Mouse (Mus musculus): ENCODE results near the gene Gm10799. TPM values are rescaled to one million over a fixed set of nuclear protein-coding genes. Genes with fewer than 3 reads are reported as not detected.
"Not testable (repeated sequence)": the region's sequence is repeated elsewhere in the genome, so short reads cannot be mapped to it uniquely, and the experiment has no call there.

Gene Gm10799
- polyA plus RNA-seq, 1 experiment from 2014 or later, result not detected

- WGBS, result 55% methylated on average over 1 of the region's 1 CpGs
- H3K4me3 ChIP-seq (ENCODE audit: low read depth, low read length), result no peak overlapping the region
- DNase-seq (ENCODE audit: low spot score), result no peak
- H3K36me3 ChIP-seq (ENCODE audit: control insufficient read depth, insufficient read depth, low read length), result no peaks in the 10 kb centered on the region
- H3K27ac ChIP-seq (ENCODE audit: low read depth, low read length), result no peak overlapping the region
- H3K4me1 ChIP-seq (replicated peaks; ENCODE audit: control insufficient read depth, insufficient read depth, low read length), result peaks cover 5% of the 10 kb centered on the region; the same call in 1 of the 2 replicates
- H3K9me3 ChIP-seq (ENCODE audit: control insufficient read depth, low read length), result no peaks in the 10 kb centered on the region
- H3K27me3 ChIP-seq (ENCODE audit: control insufficient read depth, insufficient read depth, low read length), result no peaks in the 10 kb centered on the region
- H3K9ac ChIP-seq (ENCODE audit: low read depth, low read length), result no peak overlapping the region
- ATAC-seq (ENCODE audit: low FRiP score), result no peak
- H3K4me2 ChIP-seq (replicated peaks; ENCODE audit: low read depth, low read length), result no peak overlapping the region
Measured at GRCm38 (mm10) chr2:104099946-104100345, 31.6 kb upstream of the Gm10799 start.

GRCm38 (mm10) chr2:104099231-104099585 lies 30.9 kb upstream of the Gm10799 start:
- 96% methylated on average over 2 of the region's 2 CpGs for WGBS
- ATAC-seq (ENCODE audit: low FRiP score), result no peak
- DNase-seq (ENCODE audit: low spot score), result no peak
- Histone ChIP-seq H3K4me1 (replicated peaks; ENCODE audit: control insufficient read depth, insufficient read depth, low read length) (peaks cover 5% of the 10 kb centered on the region; the same call in 1 of the 2 replicates), H3K9me3 (ENCODE audit: control insufficient read depth, low read length) (no peaks in the 10 kb centered on the region), H3K36me3 (ENCODE audit: control insufficient read depth, insufficient read depth, low read length) (no peaks in the 10 kb centered on the region), H3K27me3 (ENCODE audit: control insufficient read depth, insufficient read depth, low read length) (no peaks in the 10 kb centered on the region), H3K4me3 (ENCODE audit: low read depth, low read length) (no peak overlapping the region), H3K9ac (ENCODE audit: low read depth, low read length) (no peak overlapping the region), H3K27ac (ENCODE audit: low read depth, low read length) (no peak overlapping the region), H3K4me2 (replicated peaks; ENCODE audit: low read depth, low read length) (no peak overlapping the region)

GRCm38 (mm10) chr2:104098529-104099230 lies 30.3 kb upstream of the Gm10799 start:
- ATAC-seq (ENCODE audit: low FRiP score) (no peak), DNase-seq (ENCODE audit: low spot score) (no peak)
- 47% methylated on average over 3 of the region's 3 CpGs for WGBS
- Histone ChIP-seq H3K4me1 (replicated peaks; ENCODE audit: control insufficient read depth, insufficient read depth, low read length) (peaks cover 5% of the 10 kb centered on the region; the same call in 1 of the 2 replicates), H3K9me3 (ENCODE audit: control insufficient read depth, low read length) (no peaks in the 10 kb centered on the region), H3K36me3 (ENCODE audit: control insufficient read depth, insufficient read depth, low read length) (no peaks in the 10 kb centered on the region), H3K4me2 (replicated peaks; ENCODE audit: low read depth, low read length) (no peak overlapping the region), H3K9ac (ENCODE audit: low read depth, low read length) (no peak overlapping the region), H3K27me3 (ENCODE audit: control insufficient read depth, insufficient read depth, low read length) (no peaks in the 10 kb centered on the region), H3K27ac (ENCODE audit: low read depth, low read length) (no peak overlapping the region), H3K4me3 (ENCODE audit: low read depth, low read length) (no peak overlapping the region)

GRCm38 (mm10) chr2:104097396-104097795 lies 29.0 kb upstream of the Gm10799 start:
- not testable (repeated sequence) for H3K9ac ChIP-seq (ENCODE audit: low read depth, low read length); DNase-seq (ENCODE audit: low spot score); H3K4me1 ChIP-seq (replicated peaks; ENCODE audit: control insufficient read depth, insufficient read depth, low read length); H3K36me3 ChIP-seq (ENCODE audit: control insufficient read depth, insufficient read depth, low read length); H3K27ac ChIP-seq (ENCODE audit: low read depth, low read length); H3K27me3 ChIP-seq (ENCODE audit: control insufficient read depth, insufficient read depth, low read length); H3K9me3 ChIP-seq (ENCODE audit: control insufficient read depth, low read length); ATAC-seq (ENCODE audit: low FRiP score); H3K4me2 ChIP-seq (replicated peaks; ENCODE audit: low read depth, low read length); H3K4me3 ChIP-seq (ENCODE audit: low read depth, low read length)
- 91% methylated on average over 4 of the region's 4 CpGs for WGBS

GRCm38 (mm10) chr2:104096796-104097195 lies 28.4 kb upstream of the Gm10799 start:
- ATAC-seq (ENCODE audit: low FRiP score), result peak; percentile 30; the same call in 1 of the 2 replicates
- not testable (repeated sequence) for H3K9ac ChIP-seq (ENCODE audit: low read depth, low read length); H3K36me3 ChIP-seq (ENCODE audit: control insufficient read depth, insufficient read depth, low read length); DNase-seq (ENCODE audit: low spot score); H3K4me3 ChIP-seq (ENCODE audit: low read depth, low read length); H3K27ac ChIP-seq (ENCODE audit: low read depth, low read length); H3K4me2 ChIP-seq (replicated peaks; ENCODE audit: low read depth, low read length); H3K9me3 ChIP-seq (ENCODE audit: control insufficient read depth, low read length); H3K4me1 ChIP-seq (replicated peaks; ENCODE audit: control insufficient read depth, insufficient read depth, low read length); H3K27me3 ChIP-seq (ENCODE audit: control insufficient read depth, insufficient read depth, low read length)
- WGBS, result 62% methylated on average over 1 of the region's 1 CpGs

- WGBS, result 49% methylated on average over 10 of the region's 10 CpGs
- Histone ChIP-seq H3K9me3 (ENCODE audit: control insufficient read depth, low read length) (no peaks in the 10 kb centered on the region), H3K9ac (ENCODE audit: low read depth, low read length) (peak overlapping the region; percentile 70), H3K27ac (ENCODE audit: low read depth, low read length) (peak overlapping the region; percentile 72), H3K4me1 (replicated peaks; ENCODE audit: control insufficient read depth, insufficient read depth, low read length) (peaks cover 5% of the 10 kb centered on the region; the same call in 1 of the 2 replicates), H3K4me2 (replicated peaks; ENCODE audit: low read depth, low read length) (peak overlapping the region; percentile 58), H3K27me3 (ENCODE audit: control insufficient read depth, insufficient read depth, low read length) (no peaks in the 10 kb centered on the region), H3K4me3 (ENCODE audit: low read depth, low read length) (peak overlapping the region; percentile 43), H3K36me3 (ENCODE audit: control insufficient read depth, insufficient read depth, low read length) (no peaks in the 10 kb centered on the region)
- ATAC-seq (ENCODE audit: low FRiP score), result no peak
- no peak for DNase-seq (ENCODE audit: low spot score)
Measured at GRCm38 (mm10) chr2:104096256-104096655, 27.9 kb upstream of the Gm10799 start.

- DNase-seq (ENCODE audit: low spot score) (peak; percentile 86), ATAC-seq (ENCODE audit: low FRiP score) (peak; percentile 89)
- Histone ChIP-seq H3K4me1 (replicated peaks; ENCODE audit: control insufficient read depth, insufficient read depth, low read length) (peaks cover 5% of the 10 kb centered on the region; the same call in 1 of the 2 replicates), H3K9me3 (ENCODE audit: control insufficient read depth, low read length) (no peaks in the 10 kb centered on the region), H3K27me3 (ENCODE audit: control insufficient read depth, insufficient read depth, low read length) (no peaks in the 10 kb centered on the region), H3K4me3 (ENCODE audit: low read depth, low read length) (peak within 1 kb of the TSS; percentile 43), H3K4me2 (replicated peaks; ENCODE audit: low read depth, low read length) (peak within 1 kb of the TSS; percentile 58), H3K36me3 (ENCODE audit: control insufficient read depth, insufficient read depth, low read length) (no peaks in the 10 kb centered on the region), H3K9ac (ENCODE audit: low read depth, low read length) (peak within 1 kb of the TSS; percentile 70), H3K27ac (ENCODE audit: low read depth, low read length) (peak within 1 kb of the TSS; percentile 72)
- 3% methylated on average over 14 of the region's 15 CpGs for WGBS
Measured at GRCm38 (mm10) chr2:104095741-104096213, 27.4 kb upstream of the Gm10799 start, which contains the start of gene Cd59a. Cd59a (plus strand) TSS chr2:104095801.

- Histone ChIP-seq H3K4me3 (ENCODE audit: low read depth, low read length) (no peak overlapping the region), H3K9me3 (ENCODE audit: control insufficient read depth, low read length) (no peaks in the 10 kb centered on the region), H3K9ac (ENCODE audit: low read depth, low read length) (no peak overlapping the region), H3K4me1 (replicated peaks; ENCODE audit: control insufficient read depth, insufficient read depth, low read length) (peaks cover 5% of the 10 kb centered on the region; the same call in 1 of the 2 replicates), H3K27ac (ENCODE audit: low read depth, low read length) (no peak overlapping the region), H3K27me3 (ENCODE audit: control insufficient read depth, insufficient read depth, low read length) (no peaks in the 10 kb centered on the region), H3K4me2 (replicated peaks; ENCODE audit: low read depth, low read length) (no peak overlapping the region), H3K36me3 (ENCODE audit: control insufficient read depth, insufficient read depth, low read length) (no peaks in the 10 kb centered on the region)
- WGBS, result 88% methylated on average over 2 of the region's 2 CpGs
- DNase-seq (ENCODE audit: low spot score), result no peak
- no peak for ATAC-seq (ENCODE audit: low FRiP score)
Measured at GRCm38 (mm10) chr2:104093305-104093704, 25.0 kb upstream of the Gm10799 start.

- 87% methylated on average over 1 of the region's 1 CpGs for WGBS
- not testable (repeated sequence) for ATAC-seq (ENCODE audit: low FRiP score)
Measured at GRCm38 (mm10) chr2:104087562-104087961, 19.2 kb upstream of the Gm10799 start.

More at GRCm38 (mm10) chr2:104087562-104087961, 19.2 kb upstream of the Gm10799 start:
- H3K27ac ChIP-seq (ENCODE audit: low read depth, low read length); DNase-seq (ENCODE audit: low spot score); H3K27me3 ChIP-seq (ENCODE audit: control insufficient read depth, insufficient read depth, low read length); H3K9me3 ChIP-seq (ENCODE audit: control insufficient read depth, low read length); H3K9ac ChIP-seq (ENCODE audit: low read depth, low read length); H3K4me3 ChIP-seq (ENCODE audit: low read depth, low read length); H3K4me2 ChIP-seq (replicated peaks; ENCODE audit: low read depth, low read length); H3K36me3 ChIP-seq (ENCODE audit: control insufficient read depth, insufficient read depth, low read length); H3K4me1 ChIP-seq (replicated peaks; ENCODE audit: control insufficient read depth, insufficient read depth, low read length): not testable (repeated sequence)
